Mouse (Mus musculus): Measurements from ENCODE around the gene Prr22. TPM values are rescaled to one million over a fixed set of nuclear protein-coding genes. Genes with fewer than 3 reads are reported as not detected.

The Prr22 gene
- total RNA-seq (2021) = under 1 TPM; 0.48 to 0.49 TPM
- long read RNA-seq, experiment 1 = 0 reads
- long read RNA-seq, experiment 2 = 0 reads

DNA sequence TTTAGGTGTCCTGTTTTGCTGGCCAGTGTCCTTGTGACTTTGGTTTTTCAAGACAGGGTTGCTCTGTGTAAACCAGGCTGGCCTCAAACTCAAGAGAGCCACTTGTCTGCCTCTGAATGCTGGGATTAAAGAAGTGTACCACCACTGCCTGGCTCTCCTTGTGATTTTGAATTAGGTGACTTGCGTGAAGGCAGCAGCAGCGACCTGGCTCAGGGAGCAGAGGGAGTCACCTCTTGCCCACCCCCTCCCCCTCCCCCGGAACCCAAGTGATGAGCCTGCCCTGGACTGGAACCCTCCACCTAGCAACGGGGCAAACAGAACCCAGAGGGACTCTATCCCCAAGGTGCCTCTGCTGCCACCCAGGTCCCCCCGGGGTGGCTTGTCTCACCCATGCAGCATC, at the start of gene Prr22:
Gene Prr22 (plus strand): TSS at position 301 of the 400 bp plus-strand sequence.
- intact Hi-C loops (cut with DNase I) = no loop called here

DNA sequence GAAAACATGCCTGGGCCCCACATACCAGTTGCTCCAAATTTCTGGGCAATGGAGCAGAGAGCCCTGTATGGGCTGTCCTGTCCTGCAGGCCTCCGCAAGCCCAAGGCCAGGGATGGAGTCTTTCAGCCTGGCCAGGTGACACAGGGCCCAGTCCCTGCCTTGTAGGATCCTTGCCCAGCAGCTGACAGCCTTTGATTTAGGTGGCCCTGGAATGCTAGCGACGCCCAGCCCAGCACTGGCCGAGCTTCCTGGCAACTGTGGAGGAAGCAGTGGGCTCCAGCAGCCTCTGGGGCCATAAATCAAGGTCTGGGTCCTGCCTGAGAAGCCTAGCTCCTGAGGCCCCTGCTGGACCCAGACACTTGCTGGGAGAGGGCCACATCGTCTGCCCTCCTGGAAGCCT, 47.6 kb upstream of the Prr22 start:
- intact Hi-C loops (cut with DNase I) = no loop called here
- no peak for DNase-seq

More for the DNA sequence above, at the start of gene Prr22:
- DNase-seq = no peak

DNA sequence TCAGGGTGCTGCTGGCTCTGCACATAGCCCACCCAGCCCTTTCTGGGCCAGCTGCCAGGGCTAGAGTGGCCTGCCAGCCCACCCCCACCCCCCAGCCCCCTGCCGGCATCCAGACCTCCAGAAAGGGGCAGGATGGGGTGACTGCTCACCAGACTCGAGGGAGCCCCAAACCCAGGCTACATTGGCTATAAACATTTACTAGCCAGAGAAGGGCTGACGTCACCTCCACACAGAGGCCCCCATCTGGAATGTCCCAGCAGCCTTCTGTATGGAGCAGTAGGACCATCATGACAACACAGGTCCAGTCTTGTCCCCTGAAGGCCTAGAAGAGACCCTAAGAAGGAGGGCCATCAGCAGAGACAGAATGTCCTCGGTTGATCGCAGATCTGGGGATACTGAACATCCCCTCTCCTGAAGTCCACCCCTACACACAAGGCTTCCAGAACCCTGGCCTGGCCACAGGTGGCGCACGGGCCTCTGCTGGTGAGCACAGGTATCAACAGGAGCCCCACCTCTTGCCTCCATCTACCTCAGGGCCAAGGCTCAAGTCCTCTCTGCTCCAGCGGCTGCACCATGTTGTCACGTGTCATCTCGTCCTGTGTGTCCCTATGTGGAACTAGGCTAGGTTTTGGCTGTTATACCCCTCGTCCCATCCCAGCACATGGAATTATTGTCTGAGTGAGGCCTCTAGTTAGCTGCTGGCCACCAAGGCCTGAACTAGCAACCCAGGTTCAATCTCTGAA, 46.5 kb upstream of the Prr22 start:
- intact Hi-C loops (cut with DNase I) = no loop called here
- DNase-seq = no peak

DNA sequence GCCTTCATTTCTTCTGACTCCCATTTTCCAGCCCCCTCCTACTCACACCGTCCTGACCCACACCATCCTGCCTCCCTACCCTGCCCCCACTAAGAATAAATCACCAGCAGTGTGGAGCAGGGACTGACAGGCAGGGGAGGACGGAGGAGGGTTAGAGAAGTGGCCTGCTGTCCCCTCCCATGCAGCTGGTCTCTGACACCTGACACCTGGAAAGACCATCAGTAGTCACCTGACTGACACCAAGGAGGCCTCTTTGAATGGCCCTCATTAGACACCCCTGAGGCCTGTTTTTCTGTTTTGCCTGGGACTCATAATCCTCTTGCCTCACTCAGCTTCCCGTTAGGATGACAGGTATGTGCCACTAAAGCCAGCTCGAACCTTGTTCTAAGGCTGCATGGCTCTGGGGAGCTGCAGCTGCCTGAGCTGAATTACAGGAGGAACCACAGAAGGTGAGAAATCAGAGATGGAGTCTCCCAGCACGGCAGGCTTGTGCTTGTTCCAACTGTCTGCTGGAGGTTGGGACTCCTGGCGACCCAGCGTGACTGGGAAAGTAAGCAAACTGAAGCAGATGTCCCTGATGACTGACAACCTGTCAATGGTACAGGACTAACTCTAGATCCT, 42.9 kb upstream of the Prr22 start:
- intact Hi-C loops (cut with DNase I) = no loop called here
- DNase-seq = no peak

DNA sequence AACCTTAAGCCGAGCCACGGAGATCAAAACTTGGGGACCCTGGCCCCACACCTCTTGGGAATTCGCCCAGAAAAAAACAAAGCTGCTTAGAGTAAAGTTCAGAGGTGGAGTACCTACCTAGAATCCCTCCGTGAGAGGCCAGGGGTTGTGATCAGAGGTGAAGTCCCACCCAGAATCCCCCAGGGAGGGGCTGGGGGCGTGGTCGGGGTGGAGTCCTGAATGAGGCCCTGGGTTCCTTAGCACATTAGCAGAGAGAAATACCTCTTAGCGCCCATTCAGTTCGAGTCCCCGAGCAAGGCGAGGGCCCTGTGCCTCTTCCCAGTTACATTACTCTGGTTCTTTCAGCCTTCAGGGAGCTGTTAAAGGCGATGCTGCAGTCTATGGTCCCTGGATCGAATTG, 42.4 kb upstream of the Prr22 start:
- no peak for DNase-seq
- intact Hi-C loops (cut with DNase I) = no loop called here

DNA sequence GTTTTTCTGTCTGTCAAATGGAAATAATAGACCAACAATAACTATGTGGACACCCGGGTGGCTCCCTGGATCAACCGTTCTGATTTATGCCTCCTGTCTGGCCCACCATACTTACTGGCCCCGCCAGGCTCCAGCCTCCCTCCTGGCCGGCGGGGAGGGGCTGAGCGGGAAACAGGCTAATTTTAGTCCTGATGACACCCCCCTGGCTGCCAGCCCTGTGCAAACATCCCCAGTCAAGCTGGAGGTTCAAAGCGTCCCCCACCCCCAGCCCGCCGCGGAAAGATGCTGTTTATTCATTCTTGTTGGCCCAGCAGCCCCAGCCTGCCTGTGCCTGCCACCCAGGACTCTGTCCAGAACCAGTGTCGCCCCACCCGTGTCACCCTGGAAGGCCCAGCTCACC, 41.9 kb upstream of the Prr22 start:
- DNase-seq = peak in 1 of 2 experiments; percentile 51
- intact Hi-C loops (cut with DNase I) = no loop called here

DNA sequence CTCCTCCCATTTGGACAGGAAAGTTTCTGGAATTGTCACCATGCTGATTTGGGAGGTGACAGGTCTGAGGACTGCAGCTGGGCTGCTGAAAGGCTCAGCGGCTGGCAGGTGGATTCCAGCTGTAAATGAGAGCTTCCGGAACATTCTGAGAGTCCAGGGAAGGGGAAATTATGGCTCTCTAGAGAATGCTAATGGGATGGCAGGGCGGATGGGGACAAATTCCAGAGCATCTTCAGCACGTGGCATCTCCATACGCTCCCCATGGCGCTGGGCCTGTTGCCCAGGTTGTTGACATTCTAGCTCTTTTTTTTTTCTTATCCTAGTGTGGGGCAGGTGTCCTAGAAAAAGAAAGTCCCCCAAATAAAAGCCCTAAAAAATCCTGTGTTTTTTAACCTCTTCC, 40.9 kb upstream of the Prr22 start:
- intact Hi-C loops (cut with DNase I) = no loop called here
- no peak for DNase-seq

DNA sequence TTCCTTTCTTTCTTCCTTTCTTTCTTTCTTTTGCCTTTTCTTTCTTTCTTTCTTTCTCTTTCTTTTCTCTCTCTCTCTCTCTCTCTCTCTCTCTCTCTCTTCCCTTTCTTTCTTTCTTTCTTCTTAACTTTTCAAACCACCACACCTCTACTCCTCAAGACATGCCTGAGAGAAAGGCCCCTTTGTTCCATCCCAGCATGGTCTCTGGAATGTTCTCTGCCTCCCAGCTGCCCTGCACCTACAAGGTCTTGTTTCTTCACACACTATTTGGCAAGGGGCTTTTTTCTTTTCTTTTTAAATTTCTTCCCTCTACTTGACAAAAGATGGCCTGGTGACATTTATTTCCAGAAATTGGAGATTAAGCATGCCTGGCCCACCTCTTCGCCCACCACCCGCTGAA, 40.4 kb upstream of the Prr22 start:
- no peak for DNase-seq
- intact Hi-C loops (cut with DNase I) = no loop called here

DNA sequence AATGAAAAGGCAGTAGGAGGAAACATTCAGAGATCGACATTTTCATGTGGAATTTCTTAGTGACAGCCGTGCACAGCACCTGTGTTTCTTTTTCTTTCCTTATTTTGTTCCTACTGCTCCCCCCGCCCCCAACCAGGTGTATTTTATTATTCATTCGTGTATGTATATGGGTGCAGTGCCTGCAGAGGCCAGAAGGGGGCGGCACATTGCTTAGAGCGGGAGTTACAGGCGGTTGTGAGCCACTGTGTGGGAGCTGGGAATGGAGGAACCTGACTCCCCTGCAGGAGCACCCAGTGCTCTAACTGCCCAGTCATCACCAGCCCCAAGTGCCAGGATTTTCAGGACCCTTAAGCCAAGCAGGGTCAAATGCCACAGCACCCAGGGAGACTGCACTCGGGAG, 33.5 kb upstream of the Prr22 start:
- intact Hi-C loops (cut with DNase I) = no loop called here
- no peak for DNase-seq

DNA sequence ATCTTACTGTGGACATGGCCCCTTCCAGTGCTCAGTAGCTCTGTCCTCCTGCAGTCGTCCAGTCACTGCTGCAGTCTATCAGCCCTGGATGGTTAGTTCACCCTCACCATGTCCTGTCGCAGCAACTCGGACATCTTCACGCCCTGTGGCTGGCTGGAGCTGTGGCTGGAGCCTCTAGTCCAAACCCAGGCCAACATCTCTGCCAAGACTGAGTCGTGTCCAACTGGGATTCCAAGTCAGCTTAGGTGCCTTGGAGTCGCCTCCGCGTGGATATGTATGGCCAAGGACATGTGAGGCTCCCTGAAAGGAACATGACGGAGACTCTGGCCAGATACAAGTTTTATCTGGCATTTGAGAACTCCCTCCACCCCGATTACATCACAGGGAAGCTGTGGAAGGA, 31.8 kb upstream of the Prr22 start:
- intact Hi-C loops (cut with DNase I) = no loop called here
- DNase-seq = no peak

DNA sequence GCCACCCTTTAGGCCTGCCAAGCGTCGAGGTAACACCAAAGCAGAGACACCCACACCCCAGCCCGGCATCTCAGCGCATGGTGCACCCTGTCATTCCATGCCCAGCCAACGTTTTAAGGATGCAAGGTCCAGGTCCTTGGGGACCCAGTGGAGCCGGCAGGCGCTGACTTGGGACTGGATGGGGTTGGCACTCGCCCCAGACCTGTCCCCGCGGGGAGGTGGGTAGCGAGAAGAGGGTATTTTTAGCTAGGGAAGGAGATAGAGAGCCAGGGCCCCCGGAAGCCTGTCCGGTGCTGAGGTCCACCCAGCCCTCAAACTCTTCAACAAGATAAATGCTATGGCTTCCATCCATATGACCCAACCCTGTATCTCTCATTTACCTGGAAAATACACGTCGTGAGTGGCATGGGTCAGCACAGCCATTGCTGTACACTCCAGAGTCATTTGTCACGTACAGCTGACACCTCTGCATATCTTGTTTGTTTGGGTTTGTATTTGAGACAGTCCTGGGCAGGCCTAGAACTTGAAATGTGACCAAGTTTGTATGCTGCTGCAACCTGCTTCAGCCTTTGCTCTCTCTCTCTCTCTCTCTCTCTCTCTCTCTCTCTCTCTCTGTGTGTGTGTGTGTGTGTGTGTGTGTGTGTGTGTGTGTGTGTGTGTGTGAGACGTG, 29.8 kb upstream of the Prr22 start:
- DNase-seq = peak in 1 of 2 experiments; percentile 67
- intact Hi-C loops (cut with DNase I) = no loop called here

DNA sequence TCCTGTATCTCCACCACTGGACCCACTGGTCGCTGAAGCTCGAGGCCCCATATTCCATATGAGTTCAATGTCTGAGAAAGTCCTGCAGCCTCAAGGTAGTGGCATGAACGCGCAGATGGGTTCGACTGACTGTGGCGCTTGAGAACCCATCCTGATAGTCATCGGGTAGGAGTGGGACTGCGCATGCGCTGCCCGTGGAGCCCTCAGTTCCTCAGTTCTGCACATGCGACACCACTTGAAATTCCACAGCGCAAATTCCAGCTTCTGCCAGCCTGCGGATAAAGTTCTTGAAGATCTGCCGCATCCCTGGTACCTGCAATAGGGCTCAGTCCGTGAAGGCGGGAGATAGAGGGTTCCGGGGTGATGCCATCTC, 29.3 kb upstream of the Prr22 start:
- no peak for DNase-seq
- intact Hi-C loops (cut with DNase I) = no loop called here

DNA sequence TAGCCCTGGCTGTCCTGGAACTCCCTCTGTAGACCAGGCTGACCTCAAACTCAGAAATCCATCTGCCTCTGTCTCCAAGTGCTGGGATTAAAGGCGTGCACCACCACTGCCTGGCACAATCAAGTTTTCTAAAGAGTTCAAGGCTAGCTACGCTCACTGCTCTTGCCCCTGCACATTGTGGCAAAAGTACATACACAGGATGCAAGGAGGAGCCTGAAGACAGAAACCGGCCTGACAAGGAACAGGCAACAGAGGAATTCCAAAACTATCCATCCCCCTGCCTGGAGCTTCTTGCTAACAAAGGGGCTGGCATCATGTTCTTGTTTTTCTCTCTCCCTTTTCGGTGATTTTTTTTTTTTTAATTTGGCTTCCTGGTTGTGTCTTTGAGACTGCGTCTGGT, 25.9 kb upstream of the Prr22 start:
- intact Hi-C loops (cut with DNase I) = no loop called here
- DNase-seq = no peak

DNA sequence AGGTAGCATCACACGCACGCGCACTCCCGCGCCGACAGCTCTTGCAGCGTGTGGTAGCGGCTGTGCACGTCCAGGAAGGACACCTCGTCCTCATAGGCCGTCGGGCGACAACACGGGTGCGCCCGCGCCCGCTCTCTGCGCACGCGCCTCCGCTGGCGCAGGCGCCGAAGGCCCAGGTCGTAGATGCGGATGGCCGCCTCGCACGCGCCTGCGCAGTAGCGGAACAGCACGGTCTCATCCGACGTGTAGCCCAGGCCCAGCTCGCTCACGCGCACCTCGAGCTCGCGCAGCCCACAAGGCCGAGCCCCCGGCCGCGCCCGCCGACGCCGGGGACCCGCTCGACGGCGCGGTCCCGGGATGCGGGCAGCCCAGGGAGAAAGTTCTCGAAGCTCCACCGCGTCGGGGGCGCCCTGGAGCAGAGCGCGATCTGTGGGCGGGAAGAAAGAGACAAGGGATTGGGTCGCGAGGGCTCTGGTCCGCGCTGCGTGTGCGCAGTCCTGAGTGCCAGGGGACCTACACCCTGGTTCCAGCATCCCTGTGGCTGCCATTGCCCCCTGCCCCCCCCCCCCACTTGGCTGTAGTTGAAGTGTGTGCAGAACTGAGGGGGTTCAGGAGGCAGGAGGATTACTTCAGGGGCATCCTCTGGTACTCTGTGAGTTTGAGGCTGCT, 18.5 kb upstream of the Prr22 start:
- intact Hi-C loops (cut with DNase I) = no loop called here
- DNase-seq = peak; percentile 49 to 58

DNA sequence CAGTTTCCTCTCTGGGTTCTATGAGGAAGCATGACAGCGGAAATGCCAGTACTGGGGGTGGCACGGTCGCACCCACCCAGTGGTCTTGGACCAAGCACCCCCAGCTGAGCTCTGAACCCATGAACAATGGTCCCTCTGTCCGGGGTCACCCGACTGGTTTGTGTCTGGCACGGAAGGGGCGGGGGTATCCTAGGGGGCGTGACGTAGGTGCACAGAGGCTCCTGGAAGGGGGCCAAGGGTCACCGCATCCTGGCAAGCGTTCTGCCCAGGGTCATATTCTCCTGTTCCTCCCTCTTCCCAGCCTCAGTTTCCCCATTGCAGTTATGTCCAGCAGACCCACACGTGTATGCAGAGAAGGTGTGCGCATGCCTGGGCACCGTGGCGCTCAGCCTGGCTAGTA, 16.6 kb upstream of the Prr22 start:
- intact Hi-C loops (cut with DNase I) = no loop called here

DNA sequence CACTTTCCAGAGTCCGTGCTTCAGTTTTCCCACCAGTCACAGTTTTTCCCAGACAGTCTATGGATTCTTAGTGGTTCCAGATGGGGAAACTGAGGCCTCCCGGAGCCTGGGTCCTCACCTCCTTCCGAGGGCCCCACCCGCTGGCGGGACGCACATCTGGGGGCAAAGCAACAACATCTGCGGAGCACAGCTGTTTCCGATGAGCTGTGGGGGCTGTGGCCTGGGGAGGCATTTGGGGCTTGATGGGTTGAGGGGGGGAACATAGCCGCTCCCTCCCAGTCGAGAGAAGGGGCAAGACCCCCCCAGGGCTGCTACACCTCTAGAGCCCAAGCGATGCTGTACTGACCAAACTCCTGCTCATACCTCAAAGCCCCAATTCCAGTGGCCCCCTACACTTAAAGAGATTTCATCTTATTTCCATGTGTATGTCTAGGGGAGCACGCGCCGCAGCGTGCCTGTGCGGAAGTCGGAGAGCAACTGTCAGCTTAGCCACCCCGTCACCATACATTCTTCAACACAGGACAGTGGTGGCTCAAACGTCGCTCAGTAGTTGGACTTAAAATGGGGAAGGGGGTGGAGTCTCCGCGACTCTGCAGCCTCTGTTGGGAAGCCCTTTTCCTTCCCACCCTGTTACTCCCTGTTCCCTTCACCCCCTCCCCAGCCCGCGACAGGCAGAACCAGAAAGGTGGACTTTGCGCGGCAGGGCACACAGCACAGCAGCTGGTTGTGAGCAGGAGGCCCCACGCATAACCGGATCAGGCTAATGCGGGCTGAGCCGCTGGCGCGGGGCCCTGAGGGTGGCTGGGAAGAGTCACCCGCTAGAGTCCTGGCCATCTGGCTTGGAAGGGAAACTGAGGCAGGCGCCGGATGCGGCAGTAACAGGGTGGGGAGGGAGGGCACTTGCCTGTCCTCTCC, 15.5 kb upstream of the Prr22 start:
- no peak for DNase-seq
- intact Hi-C loops (cut with DNase I) = loop anchor here (5.0 kb wide), 1 partner anchor 67 kb away; no protein-coding TSS in a partner anchor

More for the DNA sequence above, 16.6 kb upstream of the Prr22 start:
- DNase-seq = no peak

DNA sequence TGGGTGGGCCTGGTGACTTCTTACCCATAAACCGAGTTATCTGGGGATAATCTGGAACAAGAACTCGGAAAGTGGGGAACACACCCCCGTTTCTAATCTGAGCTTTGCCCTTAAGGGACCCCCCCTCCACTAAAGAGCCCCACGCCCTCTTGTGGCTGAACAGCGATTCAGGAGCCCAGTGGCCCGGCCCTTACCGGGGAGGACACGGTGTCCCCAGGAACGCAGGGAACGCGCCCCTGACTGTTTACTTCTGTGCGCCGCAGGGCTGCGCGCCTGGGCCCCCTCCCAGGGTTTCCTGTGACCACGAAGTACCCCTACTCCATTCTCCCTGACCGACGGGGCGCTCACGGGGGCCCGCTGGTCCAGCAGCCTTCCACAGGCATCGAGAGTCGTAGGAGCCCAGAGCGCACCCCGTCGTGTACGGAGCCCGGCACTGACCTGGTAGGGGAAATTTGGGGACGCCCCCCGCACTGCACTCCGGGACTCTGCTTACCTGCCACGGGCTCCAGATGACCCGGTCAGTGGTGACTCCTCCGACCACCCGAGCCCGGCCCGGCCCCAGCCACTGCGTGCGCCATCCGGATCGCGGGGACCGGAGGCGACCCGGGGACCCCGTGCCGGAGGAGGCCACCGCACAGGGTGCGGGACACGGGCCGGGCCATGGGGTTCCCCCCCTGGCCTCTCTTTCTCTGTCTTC, 13.2 kb upstream of the Prr22 start:
- peak; percentile 43 to 62 for DNase-seq

DNA sequence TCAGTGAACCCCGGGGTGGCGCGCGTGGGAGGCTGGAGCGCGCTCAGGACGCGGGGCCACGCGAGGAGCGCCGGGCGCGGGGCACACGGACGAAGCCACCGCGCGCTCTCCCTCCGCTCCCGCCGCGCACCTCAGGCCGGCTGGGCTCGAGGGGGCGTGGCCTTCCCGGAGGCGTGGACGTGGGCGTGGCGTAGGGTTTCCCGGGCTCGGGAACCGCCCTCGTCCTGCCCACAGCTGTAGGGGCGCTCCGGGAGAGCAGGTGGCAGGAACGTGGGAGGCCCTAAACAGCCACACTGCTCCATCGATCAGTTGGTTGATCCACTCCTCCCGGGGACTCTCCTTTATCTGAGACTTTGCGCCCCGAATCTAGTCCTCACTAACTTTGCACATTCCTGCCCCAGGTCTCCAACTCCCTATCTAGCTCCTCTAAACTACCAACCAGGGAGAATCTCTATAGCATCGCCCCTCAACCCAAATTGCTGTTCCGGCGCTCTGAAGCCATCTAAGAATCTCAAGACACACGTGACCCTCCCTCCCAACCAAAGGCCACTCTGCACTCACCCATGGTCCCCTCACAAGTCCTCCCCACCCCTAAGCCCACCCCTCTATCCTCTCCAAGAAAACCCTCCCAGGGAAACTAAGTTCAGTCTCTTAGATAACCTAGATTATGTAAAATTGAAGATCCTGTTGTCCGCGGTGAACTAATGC, 12.5 kb upstream of the Prr22 start, which contains the start of gene Nrtn:
Gene Nrtn (minus strand): TSS at position 115 of the 708 bp plus-strand sequence.
- intact Hi-C loops (cut with DNase I) = loop anchor here (2.0 to 5.0 kb wide), 2 partner anchors 39 to 70 kb away; partner anchors contain the start of gene Vmac
- DNase-seq = peak; percentile 85 to 91

More for the DNA sequence above, 13.2 kb upstream of the Prr22 start:
- intact Hi-C loops (cut with DNase I) = loop anchor here (2.0 to 5.0 kb wide), 2 partner anchors 38 to 70 kb away; partner anchors contain the start of gene Vmac
